Mouse (Mus musculus) gonadal fat pad, adult 2 months (tissue): Measurements from ENCODE around the gene Acyp1. TPM values are rescaled to one million over a fixed set of nuclear protein-coding genes. Genes with fewer than 3 reads are reported as not detected.

Experiments used
- DNase-seq: peaks from one replicate; pipeline ENCODE4 v3.0.0-alpha.2; 2012; ENCODE audit warnings: low read depth
- polyA plus RNA-seq: library from polyadenylated mRNA; depleted of rRNA; stranded (reverse); fragments of >200 nt; gene quantifications from 2 replicates; pipeline ENCODE4 v1.2.3, GENCODE M21; 2012; rRNA removed

Acyp1 gene
- polyA plus RNA-seq, 1 experiment, result 13.3 TPM

DNA sequence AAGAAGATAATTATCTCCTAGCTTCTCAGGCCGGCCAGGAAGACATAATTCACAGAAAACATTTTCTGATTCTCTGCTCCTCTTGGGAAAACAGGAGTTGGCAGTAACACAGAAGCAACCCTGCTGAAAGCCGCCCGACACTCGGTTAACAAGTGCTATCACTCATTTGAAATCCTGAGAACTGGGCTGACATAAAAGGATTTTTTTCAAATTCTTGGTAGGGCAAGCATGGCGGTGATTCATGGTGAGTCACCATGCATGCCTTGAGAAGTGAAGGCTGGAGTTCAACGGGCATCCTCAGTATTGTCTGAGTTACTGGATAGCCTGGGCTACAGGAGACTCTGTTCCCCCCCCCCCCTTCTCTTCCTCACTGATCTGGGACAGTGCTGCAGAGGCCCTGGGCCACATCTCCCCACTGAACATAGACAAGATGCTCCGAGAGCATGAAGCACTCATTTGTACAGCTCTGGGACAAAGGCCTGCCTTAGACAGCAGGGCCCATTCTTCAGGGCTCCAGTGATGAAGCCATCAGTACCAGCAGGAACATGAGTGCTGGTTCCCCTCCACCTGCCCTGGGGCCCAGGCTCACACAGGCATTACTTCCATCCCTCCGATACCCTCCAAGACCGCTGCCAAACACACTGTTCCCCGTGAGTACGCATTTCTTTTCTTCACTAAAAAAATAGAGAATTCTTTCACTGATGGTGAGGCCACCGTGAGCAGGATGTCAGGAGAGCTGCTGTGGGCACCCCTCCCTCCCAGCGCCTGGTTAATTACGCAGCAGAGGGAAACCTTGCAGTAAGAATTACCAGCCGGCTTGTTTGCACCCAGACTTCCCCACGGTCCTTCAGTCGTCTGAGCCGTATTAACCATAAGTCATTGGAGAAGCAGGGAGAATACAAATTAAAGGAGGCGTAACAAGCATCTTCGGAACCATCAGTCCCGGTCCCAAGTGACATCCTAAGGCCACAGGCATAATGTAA, 54.6 kb downstream of the Acyp1 start:
- DNase-seq, result no peak

DNA sequence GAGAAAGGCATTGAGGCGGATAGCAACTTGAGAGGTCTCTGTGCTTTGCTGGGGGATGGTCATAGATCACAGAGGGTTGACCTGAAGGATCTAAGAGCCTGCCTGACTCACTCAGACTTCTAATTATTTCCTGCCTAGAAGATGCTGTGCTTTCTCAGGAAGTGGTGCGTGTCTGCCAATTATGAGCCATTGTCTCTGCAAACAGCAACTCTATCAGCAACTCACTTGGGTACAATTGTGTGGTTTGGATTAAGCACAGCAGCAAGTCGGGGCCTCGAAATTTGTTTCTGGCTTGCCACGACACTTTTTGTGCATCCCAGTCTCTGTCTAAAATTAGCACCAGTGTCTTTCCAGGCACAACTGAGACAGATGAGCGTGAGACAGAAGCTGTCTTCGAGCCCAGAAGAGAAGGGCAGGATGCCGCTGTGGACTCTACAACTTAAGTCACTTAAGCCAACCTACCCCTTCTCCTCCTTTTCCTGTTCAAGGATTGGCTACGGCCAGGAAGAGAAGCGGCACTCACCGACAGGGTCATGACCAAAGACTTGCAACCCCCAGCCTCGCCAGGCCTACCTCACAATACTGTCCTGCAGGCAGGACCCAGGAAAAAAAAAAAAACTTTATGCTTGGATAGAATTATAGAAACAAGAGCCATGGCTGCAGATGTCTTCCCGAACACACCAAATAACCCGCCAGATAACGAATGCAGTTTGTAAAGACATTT, 60.2 kb downstream of the Acyp1 start:
- no peak for DNase-seq

DNA sequence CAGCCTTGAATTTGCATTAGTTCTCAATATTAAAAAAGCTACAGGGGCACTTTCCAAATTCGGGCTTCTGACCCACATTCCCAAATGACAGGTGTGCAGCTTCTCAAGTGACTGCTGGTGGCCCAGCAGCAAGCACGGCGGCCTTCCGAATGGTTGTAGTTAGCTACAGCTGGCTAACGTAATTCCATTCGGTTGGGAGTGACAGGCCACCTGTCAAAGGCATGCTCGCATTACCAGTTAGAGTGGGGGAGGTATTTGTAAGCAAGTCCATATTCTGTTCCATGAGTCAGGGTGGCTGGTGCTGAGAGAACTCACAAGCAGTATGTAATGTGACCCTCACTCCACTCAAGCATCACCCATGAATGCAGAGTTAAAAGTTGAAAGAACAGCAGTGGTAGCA, 61.0 kb downstream of the Acyp1 start:
- no peak for DNase-seq

Other genes with a start within 250 kb of the Acyp1 start
- gene Prox2, start 177.7 kb downstream of the Acyp1 start, polyA plus RNA-seq, result 3.0 and 3.4 TPM in 2 replicates
- gene Dlst, start 177.6 kb downstream of the Acyp1 start, polyA plus RNA-seq, result 125 and 132 TPM in 2 replicates
- gene Rps6kl1, start 137.2 kb downstream of the Acyp1 start, polyA plus RNA-seq, result 1.6 and 1.9 TPM in 2 replicates
- gene Pgf, start 110.6 kb downstream of the Acyp1 start, polyA plus RNA-seq, result 26.8 and 32.7 TPM in 2 replicates
- 111 and 189 TPM in 2 replicates for gene Eif2b2, start 69.0 kb downstream of the Acyp1 start, polyA plus RNA-seq
- 8.3 and 10.1 TPM in 2 replicates for gene Mlh3, start 17.8 kb downstream of the Acyp1 start, polyA plus RNA-seq
- gene Zc2hc1c, start 153 bp upstream of the Acyp1 start, polyA plus RNA-seq, result 3.6 and 5.0 TPM in 2 replicates
- gene Nek9, start 50.9 kb upstream of the Acyp1 start, polyA plus RNA-seq, result 32.5 and 36.4 TPM in 2 replicates
- 269 and 341 TPM in 2 replicates for gene Tmed10, start 86.4 kb upstream of the Acyp1 start, polyA plus RNA-seq
- gene Fos, start 185.5 kb upstream of the Acyp1 start, polyA plus RNA-seq, result 8.1 and 16.6 TPM in 2 replicates